Mouse (Mus musculus) bone marrow, adult 2 months (tissue): ENCODE data around the gene Lrch1. TPM values are rescaled to one million over a fixed set of nuclear protein-coding genes. Genes with fewer than 3 reads are reported as not detected.

Experiments
- H3K27ac ChIP-seq: fragments of 200-500 bp; 2 replicates; pipeline ENCODE4 v1.5.1; 2012; ENCODE audit warnings: low read depth, mild to moderate bottlenecking, control low read depth, inconsistent platforms, low read length; ENCODE audit not compliant: control insufficient read depth, poor library complexity, insufficient read depth
- H3K4me1 ChIP-seq: fragments of 200-500 bp; 2 replicates; pipeline ENCODE4 v1.6.1; 2011; ENCODE audit warnings: low read length; ENCODE audit not compliant: control insufficient read depth, insufficient read depth
- H3K4me3 ChIP-seq: fragments of 200-500 bp; replicated peaks from 2 replicates; pipeline ENCODE3; 2011; ENCODE audit warnings: mild to moderate bottlenecking, low read depth, low read length, control low read depth; ENCODE audit not compliant: control insufficient read depth
- CTCF ChIP-seq: fragments of 200-500 bp; IDR thresholded peaks from 2 replicates; pipeline ENCODE4 v1.5.1; 2011; ENCODE audit warnings: low read length, control low read depth; ENCODE audit not compliant: control insufficient read depth, insufficient read depth
- POLR2A ChIP-seq: fragments of 200-500 bp; IDR thresholded peaks from 2 replicates; pipeline ENCODE4 v1.6.1; 2011; ENCODE audit warnings: low read depth, mild to moderate bottlenecking, control low read depth, low read length, borderline replicate concordance; ENCODE audit not compliant: control insufficient read depth
- WGBS: fragments of 180-500 bp; shearing (Covaris S2); methylation state at CpG from one replicate; pipeline ENCODE4 v1.1.7; 2018; 5-methylcytosine and 5-hydroxymethylcytosine counted together
- polyA plus RNA-seq: library from polyadenylated mRNA; stranded (reverse); fragments of >200 nt; gene quantifications from 2 replicates; pipeline ENCODE4 v1.2.4, GENCODE M21; 2011; ENCODE audit warnings: low replicate concordance; ENCODE audit not compliant: missing spikeins, insufficient read depth, insufficient read length

Lrch1 gene
- polyA plus RNA-seq, 1 experiment, result 9.2 TPM

DNA sequence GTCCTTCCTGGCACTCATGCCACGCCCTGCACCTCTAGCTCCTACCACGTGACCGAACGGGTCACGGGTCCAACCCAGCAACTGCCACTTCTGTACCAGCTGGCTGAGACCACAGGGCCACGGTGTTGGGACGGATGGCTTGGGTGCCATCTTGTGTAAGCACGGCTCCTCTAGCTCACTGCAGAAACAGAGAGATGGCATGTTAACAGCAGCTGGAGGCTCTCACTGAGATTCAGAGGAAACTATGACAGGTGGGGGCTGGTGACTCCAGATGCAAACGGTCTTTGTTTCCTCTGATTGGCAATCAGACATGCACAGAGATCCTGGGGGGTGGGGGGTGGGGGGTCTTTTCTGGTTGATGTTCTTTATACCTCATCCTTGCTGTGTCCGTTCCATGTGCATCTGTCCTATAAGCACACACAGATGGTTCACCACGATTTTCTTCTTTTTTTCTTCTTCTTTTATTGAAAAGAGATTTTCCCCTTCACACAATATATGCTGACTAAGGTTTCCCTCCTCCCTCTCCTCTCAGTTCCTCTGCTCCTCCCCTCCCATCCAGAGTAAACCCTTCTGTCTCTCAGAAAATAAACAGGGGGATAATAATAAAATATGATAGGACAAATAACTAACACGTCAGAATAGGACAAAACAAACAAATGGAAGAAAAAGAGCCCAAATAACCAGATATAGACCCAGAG lies 25.5 kb downstream of the Lrch1 start:
- Histone ChIP-seq H3K4me1 (peaks cover 6% of the 10 kb centered on the region), H3K4me3 (no peak overlapping the region), H3K27ac (peak overlapping the region; percentile 39; the same call in 1 of the 2 replicates)
- TF ChIP-seq POLR2A, result no peak
- TF ChIP-seq CTCF, result peak; percentile 23; the same call in 1 of the 2 replicates
- 33% methylated on average over 12 of the region's 12 CpGs for WGBS

GRCm38 (mm10) chr14:74921471-74921870 lies 26.2 kb downstream of the Lrch1 start:
- WGBS, result 68% methylated on average over 9 of the region's 9 CpGs
- peak overlapping the region; percentile 66 for H3K27ac ChIP-seq
- H3K4me1 ChIP-seq, result peaks cover 6% of the 10 kb centered on the region
- no peak overlapping the region for H3K4me3 ChIP-seq
- no peak for TF ChIP-seq CTCF
- no peak for TF ChIP-seq POLR2A

GRCm38 (mm10) chr14:74919132-74919531 lies 28.5 kb downstream of the Lrch1 start:
- Histone ChIP-seq H3K4me1 (peaks cover 6% of the 10 kb centered on the region), H3K27ac (no peak overlapping the region), H3K4me3 (no peak overlapping the region)
- no peak for TF ChIP-seq CTCF
- TF ChIP-seq POLR2A, result no peak
- 44% methylated on average over 7 of the region's 7 CpGs for WGBS

DNA sequence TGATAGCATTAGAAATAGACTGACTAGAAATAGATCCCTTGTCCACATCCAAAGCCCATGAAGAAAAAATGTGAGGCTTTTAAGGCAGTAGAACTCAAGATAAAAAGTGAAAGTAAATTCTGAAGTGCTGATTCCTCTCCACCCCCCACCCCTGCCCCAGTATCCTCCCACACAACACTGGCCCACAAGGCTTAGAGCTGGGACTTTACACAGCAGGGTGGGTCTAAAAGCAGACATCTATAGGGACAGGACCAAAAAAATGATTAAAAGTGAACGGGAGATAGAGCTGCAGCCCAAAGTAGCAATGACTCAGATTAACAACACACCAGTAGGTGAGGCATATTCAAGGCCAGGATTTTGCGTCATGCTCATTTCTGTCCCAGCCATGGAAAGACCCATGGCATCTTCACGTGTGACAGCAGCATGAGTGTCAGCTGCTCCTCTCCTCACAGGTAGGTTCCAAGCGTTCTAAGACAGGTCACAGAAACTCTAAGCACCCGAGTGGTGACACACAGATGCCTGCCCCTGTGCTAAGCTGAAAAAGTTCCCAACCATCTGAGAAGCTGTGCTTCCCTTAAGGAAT lies 29.1 kb downstream of the Lrch1 start:
- no peak for TF ChIP-seq CTCF
- TF ChIP-seq POLR2A, result no peak
- 46% methylated on average over 5 of the region's 5 CpGs for WGBS
- Histone ChIP-seq H3K4me1 (peaks cover 6% of the 10 kb centered on the region), H3K4me3 (no peak overlapping the region), H3K27ac (no peak overlapping the region)

- Histone ChIP-seq H3K4me1 (peaks cover 6% of the 10 kb centered on the region), H3K27ac (no peak overlapping the region), H3K4me3 (no peak overlapping the region)
- WGBS, result 71% methylated on average over 5 of the region's 5 CpGs
- no peak for TF ChIP-seq CTCF
- no peak for TF ChIP-seq POLR2A
These were observed 30.1 kb downstream of the Lrch1 start for GRCm38 (mm10) chr14:74917504-74918124.

DNA sequence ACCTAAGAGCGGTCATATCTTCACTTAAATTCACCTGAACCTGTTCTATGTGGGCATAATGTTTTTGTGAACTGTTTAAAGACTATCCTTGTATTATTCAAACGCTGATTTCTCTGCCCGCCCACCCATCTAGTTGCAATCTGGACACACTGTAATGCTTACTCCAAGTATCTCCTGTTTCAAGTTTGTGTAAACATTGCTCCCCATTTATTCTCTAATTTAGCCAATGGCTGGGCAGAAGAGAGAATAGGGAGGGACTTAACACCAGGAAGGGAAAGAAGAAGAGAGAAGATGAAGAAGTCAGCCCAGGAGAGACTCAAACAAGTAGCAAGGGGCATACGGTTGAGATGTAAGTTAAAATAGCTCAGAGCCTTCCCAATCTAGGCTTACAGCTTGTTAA lies 31.0 kb downstream of the Lrch1 start:
- H3K4me1 ChIP-seq, result peaks cover 6% of the 10 kb centered on the region
- no peak overlapping the region for H3K27ac ChIP-seq
- WGBS, result 78% methylated on average over 4 of the region's 4 CpGs
- H3K4me3 ChIP-seq, result no peak overlapping the region
- no peak for TF ChIP-seq POLR2A

- no peak overlapping the region for H3K4me3 ChIP-seq
- TF ChIP-seq CTCF (no peak), POLR2A (no peak)
- peaks cover 6% of the 10 kb centered on the region for H3K4me1 ChIP-seq
- WGBS, result 87% methylated on average over 8 of the region's 8 CpGs
- no peak overlapping the region for H3K27ac ChIP-seq
These were observed 31.6 kb downstream of the Lrch1 start for GRCm38 (mm10) chr14:74916075-74916474.

- TF ChIP-seq POLR2A (no peak), CTCF (no peak)
- WGBS, result 87% methylated on average over 2 of the region's 2 CpGs
- no peak overlapping the region for H3K27ac ChIP-seq
- no peak overlapping the region for H3K4me3 ChIP-seq
- H3K4me1 ChIP-seq, result peaks cover 6% of the 10 kb centered on the region
These were observed 32.0 kb downstream of the Lrch1 start for GRCm38 (mm10) chr14:74915658-74916057.
